Comparison of ENCODE assay signal across 33 mouse cellular contexts in the genomic region with DNA sequence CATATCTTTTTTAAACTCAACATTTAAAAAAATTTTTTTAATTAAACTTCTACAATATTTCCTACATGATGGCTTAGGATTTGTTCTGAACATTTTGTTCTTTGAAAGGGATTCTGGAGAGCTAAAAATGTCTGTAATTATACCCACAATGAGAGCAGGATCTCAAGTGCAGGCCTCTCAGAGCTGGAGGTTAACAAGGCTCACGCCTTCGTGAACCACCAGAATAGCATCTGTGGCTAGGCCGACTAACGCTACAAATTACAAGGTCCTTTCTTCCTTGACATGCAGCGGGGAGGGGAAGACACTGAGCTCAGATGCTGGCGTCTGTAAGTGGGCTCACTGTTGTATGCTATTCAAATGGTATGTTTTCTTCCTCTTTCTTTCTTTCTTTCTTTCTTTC.
DNase-seq lines count a peak whose midpoint lies in the region; ATAC-seq and TF ChIP-seq lines count a peak whose summit lies in the region.
"Had no signal": no experiment of that assay in that cellular context is flagged by ENCODE, and none has a peak within 500 bp of the region (broad histone marks: within the 10 kb centered on the region; RNA-seq: fewer than 3 reads in every experiment).

No protein-coding gene starts in this region.

- intact Hi-C loops in left cerebral cortex, postnatal 14 days (cut with DNase I): no loop called here
- intact Hi-C loops in left cerebral cortex, postnatal 10 days (cut with DNase I): no loop called here

- H3K27me3 ChIP-seq in forebrain, embryonic 14.5 days (replicated peaks; ENCODE audit: control insufficient read depth, insufficient read depth, low read length): no peaks in the 10 kb centered on the region
- no peaks in the 10 kb centered on the region for H3K27me3 ChIP-seq in forebrain, embryonic 11.5 days (ENCODE audit: control insufficient read depth, insufficient read depth, low read length)
- H3K27me3 ChIP-seq in lung, postnatal 0 days (replicated peaks; ENCODE audit: insufficient read depth, low read length): no peaks in the 10 kb centered on the region
- H3K27me3 ChIP-seq: embryonic facial prominence, embryonic 13.5 days; forebrain, embryonic 13.5 days; hindbrain, embryonic 13.5 days; midbrain, embryonic 15.5 days; Patski had no signal

- WGBS in forebrain, embryonic 14.5 days: 24% methylated on average over 6 of the region's 6 CpGs
- 45% methylated on average over 6 of the region's 6 CpGs for WGBS in forebrain, embryonic 11.5 days
- 73% methylated on average over 6 of the region's 6 CpGs for WGBS in lung, postnatal 0 days

- TF ChIP-seq EP300 in lung, postnatal 0 days (IDR thresholded peaks at IDR 0.05): no peak

- ATAC-seq in forebrain, embryonic 14.5 days: no peak
- ATAC-seq in forebrain, embryonic 11.5 days (replicated peaks; ENCODE audit: low FRiP score): no peak
- no peak for ATAC-seq in lung, postnatal 0 days
- ATAC-seq: forebrain, embryonic 13.5 days; intestine, embryonic 16.5 days; midbrain, embryonic 15.5 days; Patski had no signal

- H3K27ac ChIP-seq in forebrain, embryonic 14.5 days (ENCODE audit: low read depth, low read length): no peak overlapping the region
- H3K27ac ChIP-seq in forebrain, embryonic 11.5 days (ENCODE audit: low read depth, low read length): no peak overlapping the region
- H3K27ac ChIP-seq in lung, postnatal 0 days (ENCODE audit: low read length): no peak overlapping the region
- H3K27ac ChIP-seq: embryonic facial prominence, embryonic 13.5 days; forebrain, embryonic 13.5 days; gastrocnemius, adult 2 months; heart, adult 2 months; hindbrain, embryonic 13.5 days; kidney, postnatal 0 days; liver, embryonic 14.5 days; midbrain, embryonic 10.5 days; midbrain, embryonic 15.5 days; stomach, postnatal 0 days had no signal

- no peak overlapping the region for H3K9ac ChIP-seq in forebrain, embryonic 14.5 days (ENCODE audit: low read length)
- no peak overlapping the region for H3K9ac ChIP-seq in forebrain, embryonic 11.5 days (ENCODE audit: low read length)
- H3K9ac ChIP-seq in lung, postnatal 0 days (replicated peaks; ENCODE audit: low read depth): no peak overlapping the region
- H3K9ac ChIP-seq: embryonic facial prominence, embryonic 13.5 days; forebrain, embryonic 13.5 days; heart, embryonic 12.5 days; hindbrain, embryonic 13.5 days; liver, embryonic 14.5 days; midbrain, embryonic 15.5 days had no signal

- peak; percentile 29 for DNase-seq in forebrain, embryonic 14.5 days (ENCODE audit: low spot score)
- DNase-seq in forebrain, embryonic 11.5 days (ENCODE audit: low spot score): no peak
- DNase-seq in left cerebral cortex, postnatal 14 days (ENCODE audit: low spot score in 2 of 2): peak; percentile 15 to 38
- DNase-seq in left cerebral cortex, postnatal 10 days (ENCODE audit: extremely low spot score in 1 of 2, low spot score in 2 of 2): no peak
- DNase-seq in brain, embryonic 14.5 days (ENCODE audit: low read depth): peak; percentile 62
- peak; percentile 54 for DNase-seq in telencephalon, adult 2 months (ENCODE audit: low read depth, low spot score)
- no peak for DNase-seq in lung, postnatal 0 days (ENCODE audit: low spot score)
- DNase-seq: adrenal gland, postnatal 10 days; cerebellum, adult 18-20 months; cerebellum, postnatal 10 days; gastrocnemius, adult 2 months; heart, adult 2 months; heart, postnatal 4 days; kidney, adult 8-10 months; kidney, postnatal 4 days; liver; lung, adult 2 months; lung, postnatal 14 days; right cerebral cortex, postnatal 4 days; thymus, adult 2 months; thymus, postnatal 36 days had no signal

- no peaks in the 10 kb centered on the region for H3K36me3 ChIP-seq in forebrain, embryonic 14.5 days (ENCODE audit: control insufficient read depth, insufficient read depth, low read length)
- no peaks in the 10 kb centered on the region for H3K36me3 ChIP-seq in forebrain, embryonic 11.5 days (ENCODE audit: control insufficient read depth, insufficient read depth, low read length)
- no peaks in the 10 kb centered on the region for H3K36me3 ChIP-seq in lung, postnatal 0 days (ENCODE audit: insufficient read depth, low read length)
- H3K36me3 ChIP-seq: embryonic facial prominence, embryonic 13.5 days; heart, embryonic 12.5 days; hindbrain, embryonic 13.5 days; midbrain, embryonic 10.5 days; midbrain, embryonic 15.5 days had no signal

- no peak overlapping the region for H3K4me2 ChIP-seq in forebrain, embryonic 14.5 days (ENCODE audit: low read length)
- H3K4me2 ChIP-seq in forebrain, embryonic 11.5 days (ENCODE audit: low read depth, low read length, severe bottlenecking): no peak overlapping the region
- no peak overlapping the region for H3K4me2 ChIP-seq in lung, postnatal 0 days (replicated peaks; ENCODE audit: low read depth, low read length)
- H3K4me2 ChIP-seq: embryonic facial prominence, embryonic 13.5 days; forebrain, embryonic 13.5 days; heart, embryonic 12.5 days; hindbrain, embryonic 13.5 days; midbrain, embryonic 15.5 days had no signal

- H3K4me1 ChIP-seq in forebrain, embryonic 14.5 days (ENCODE audit: control insufficient read depth, insufficient read depth, low read length): no peaks in the 10 kb centered on the region
- H3K4me1 ChIP-seq in forebrain, embryonic 11.5 days (replicated peaks; ENCODE audit: control insufficient read depth, insufficient read depth, low read length): no peaks in the 10 kb centered on the region
- H3K4me1 ChIP-seq in lung, postnatal 0 days (ENCODE audit: insufficient read depth, low read depth, low read length): no peaks in the 10 kb centered on the region
- H3K4me1 ChIP-seq: hindbrain, embryonic 13.5 days; midbrain, embryonic 15.5 days had no signal

- no peak for TF ChIP-seq POLR2A in brain, embryonic 14.5 days (IDR thresholded peaks at IDR 0.05; ENCODE audit: borderline replicate concordance, extremely low read depth, insufficient read depth, insufficient read length, poor library complexity, severe bottlenecking)

- TF ChIP-seq CTCF in brain, embryonic 14.5 days (IDR thresholded peaks at IDR 0.05; ENCODE audit: borderline replicate concordance, extremely low read depth, insufficient read depth, insufficient read length): no peak
- TF ChIP-seq CTCF in lung, postnatal 0 days (IDR thresholded peaks at IDR 0.05): no peak

- no peaks in the 10 kb centered on the region for H3K9me3 ChIP-seq in forebrain, embryonic 14.5 days (replicated peaks; ENCODE audit: control insufficient read depth, low read length)
- H3K9me3 ChIP-seq in forebrain, embryonic 11.5 days (ENCODE audit: control insufficient read depth, low read length): no peaks in the 10 kb centered on the region
- no peaks in the 10 kb centered on the region for H3K9me3 ChIP-seq in lung, postnatal 0 days (ENCODE audit: low read length)
- H3K9me3 ChIP-seq: embryonic facial prominence, embryonic 13.5 days; forebrain, embryonic 13.5 days; heart, embryonic 12.5 days; hindbrain, embryonic 13.5 days; midbrain, embryonic 10.5 days; midbrain, embryonic 15.5 days had no signal

- H3K4me3 ChIP-seq in forebrain, embryonic 14.5 days (ENCODE audit: low read depth, low read length): no peak overlapping the region
- no peak overlapping the region for H3K4me3 ChIP-seq in forebrain, embryonic 11.5 days (ENCODE audit: low read depth, low read length)
- H3K4me3 ChIP-seq in lung, postnatal 0 days (ENCODE audit: low read depth, low read length): no peak overlapping the region
- H3K4me3 ChIP-seq: embryonic facial prominence, embryonic 13.5 days; erythroblast, embryonic 14.5 days; forebrain, embryonic 13.5 days; gastrocnemius, adult 2 months; heart, adult 2 months; heart, embryonic 12.5 days; hindbrain, embryonic 13.5 days; midbrain, embryonic 10.5 days; midbrain, embryonic 15.5 days had no signal

Comparison
In these comparisons a context has a peak if more than half of its experiments do, and no peak if none do; other contexts are left out.
1. DNase-seq: peak in forebrain, embryonic 14.5 days (single experiment), left cerebral cortex, postnatal 14 days (2 of 2), brain, embryonic 14.5 days (single experiment) and telencephalon, adult 2 months (single experiment); none in forebrain, embryonic 11.5 days (single experiment), left cerebral cortex, postnatal 10 days (0 of 2) and lung, postnatal 0 days (single experiment).